Mouse (Mus musculus): ENCODE data around the gene Slc52a3.

Gene Slc52a3

DNA sequence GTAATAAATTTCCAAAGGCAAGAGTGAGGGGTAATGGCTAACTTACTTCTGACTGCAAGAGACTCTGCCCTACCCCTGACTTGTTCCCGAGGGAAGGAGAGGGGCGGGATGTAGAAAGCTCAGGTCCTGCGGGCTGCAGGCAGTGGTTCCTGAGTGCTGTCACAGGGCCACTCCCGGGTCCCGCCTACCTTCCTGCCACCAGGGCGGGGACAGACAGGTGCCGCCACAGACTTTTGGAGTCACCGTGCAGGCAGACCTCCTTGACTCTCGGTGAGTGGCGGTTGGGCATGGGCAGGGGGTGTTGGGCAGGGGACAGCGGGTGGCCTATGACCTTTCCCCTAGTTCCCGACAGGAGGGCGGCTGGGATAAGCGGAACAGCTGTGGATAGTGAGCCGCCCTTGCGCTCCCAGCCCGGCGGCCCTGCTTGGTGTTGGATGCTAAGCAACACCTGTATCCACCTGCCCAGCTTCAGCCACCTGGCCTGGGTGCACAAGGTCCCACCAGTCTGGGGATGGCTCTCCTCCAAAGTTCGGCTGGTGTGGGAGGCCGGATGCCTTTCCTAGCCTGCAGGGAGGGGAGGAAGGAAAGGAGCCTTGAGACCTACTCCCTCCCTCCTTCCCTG is 3.5 kb downstream of the Slc52a3 start:
- no peak for DNase-seq (ENCODE audit: low spot score in 2 of 2)

DNA sequence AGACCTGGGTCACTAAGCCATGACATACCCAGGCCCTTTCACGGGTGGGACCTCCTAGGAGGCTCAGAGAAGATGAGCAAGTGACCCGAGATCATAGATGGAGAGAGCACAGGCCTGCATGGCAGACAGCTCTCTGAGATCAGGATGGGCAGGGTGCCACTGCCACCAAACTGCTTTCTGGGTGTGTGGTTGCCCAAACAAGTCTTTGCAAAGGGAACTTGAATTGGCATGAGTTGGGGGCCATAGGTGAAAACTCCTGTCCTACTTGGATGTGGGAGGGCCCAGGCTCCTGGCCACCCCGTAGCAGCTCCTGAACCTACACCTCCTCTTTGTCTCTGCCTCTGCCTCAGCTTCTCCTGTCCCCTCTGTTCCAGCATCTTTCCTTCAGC is 4.0 kb downstream of the Slc52a3 start:
- no peak for DNase-seq (ENCODE audit: low spot score in 2 of 2)

DNA sequence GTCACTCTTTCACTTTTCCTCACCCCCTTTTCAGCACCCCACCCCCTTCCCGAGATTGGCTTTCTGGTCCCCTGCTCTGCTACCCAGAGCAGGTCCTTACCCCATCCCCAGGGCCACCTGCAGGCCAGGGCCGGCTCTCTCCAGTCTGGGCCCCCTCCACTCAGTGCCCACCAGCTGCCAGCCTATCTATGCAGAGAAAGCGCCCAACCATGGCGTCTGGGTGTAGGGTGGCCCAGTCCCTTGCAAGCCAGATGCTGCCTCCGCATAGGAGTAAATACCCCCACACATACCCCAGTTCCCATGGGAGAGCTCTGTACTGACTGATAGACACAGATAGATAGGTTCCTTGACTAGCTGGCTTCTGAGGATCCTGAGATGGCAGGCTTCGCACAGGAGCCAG is 4.4 kb downstream of the Slc52a3 start:
- DNase-seq (ENCODE audit: low spot score in 2 of 2) = no peak

DNA sequence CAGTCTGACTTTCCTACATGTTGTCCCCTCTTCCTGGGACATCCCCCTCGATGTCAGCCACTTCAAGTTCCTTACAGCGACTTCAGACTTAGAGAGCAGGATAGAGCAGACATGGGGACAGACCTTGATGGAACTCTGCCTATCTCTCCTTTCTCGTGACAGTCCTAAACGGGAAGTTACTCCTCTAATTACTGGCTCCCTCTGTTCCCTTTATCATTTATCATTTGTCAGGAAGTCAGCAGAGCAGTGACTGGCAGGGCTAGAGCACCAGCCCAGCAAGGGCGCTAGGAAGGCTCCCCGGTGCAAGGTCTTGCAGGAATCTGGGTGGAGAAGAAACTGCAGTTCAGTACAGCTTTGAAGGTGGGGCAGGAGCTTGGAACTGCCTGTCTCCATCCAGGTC is 6.2 kb downstream of the Slc52a3 start:
- no peak for DNase-seq (ENCODE audit: low spot score in 2 of 2)

DNA sequence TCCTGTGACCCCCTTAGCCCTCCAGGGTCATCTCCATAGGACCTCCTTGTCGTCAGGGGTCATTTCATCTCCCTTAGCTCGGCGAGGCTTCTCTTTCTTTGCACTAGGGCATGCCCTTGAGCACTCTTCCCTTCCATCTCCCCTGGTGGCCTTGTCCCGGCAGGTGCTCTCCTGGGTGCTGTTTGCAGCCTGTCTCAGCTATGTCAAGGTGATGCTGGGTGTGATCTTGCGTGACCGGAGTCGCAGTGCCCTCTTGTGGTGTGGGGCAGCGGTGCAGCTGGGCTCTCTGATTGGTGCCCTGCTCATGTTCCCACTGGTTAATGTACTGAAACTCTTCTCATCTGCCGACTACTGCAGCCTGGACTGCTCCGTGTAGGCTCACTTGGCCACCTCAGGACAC is 11.5 kb downstream of the Slc52a3 start:
- DNase-seq (ENCODE audit: low spot score in 2 of 2) = peak; percentile 49 to 57

DNA sequence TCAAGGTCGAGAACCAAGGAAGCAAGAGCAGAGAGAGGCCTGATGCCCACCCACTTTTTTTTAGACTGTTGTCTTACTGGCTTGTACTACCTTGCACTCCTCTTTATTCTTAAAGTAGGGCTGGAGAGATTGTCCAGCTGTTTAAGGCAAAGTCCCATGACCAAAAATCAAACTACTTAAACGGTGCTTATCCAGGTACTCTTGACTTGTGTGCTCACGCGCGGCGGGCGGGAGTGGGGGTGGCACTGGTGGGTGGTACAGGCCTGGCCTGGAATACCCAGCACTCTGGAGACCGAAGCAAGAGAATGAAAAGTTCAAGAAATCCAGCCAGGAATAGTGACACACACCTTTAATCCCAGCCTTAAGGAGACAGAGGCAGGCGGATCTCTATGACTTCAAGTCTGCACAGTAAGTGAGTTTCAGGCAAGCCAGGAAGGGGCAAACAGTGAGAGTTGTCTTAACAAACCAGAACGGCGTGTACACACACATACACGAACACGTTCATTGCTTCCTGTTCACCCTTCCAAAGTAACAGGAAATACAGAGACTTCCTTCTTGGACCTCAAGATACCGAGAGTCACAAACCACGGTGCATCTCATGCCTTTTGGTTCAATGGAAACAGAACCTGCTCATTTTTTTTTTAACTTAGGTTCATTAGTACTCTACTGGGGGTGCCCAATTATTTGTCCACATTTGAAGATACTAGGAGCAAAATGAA is 12.9 kb downstream of the Slc52a3 start:
- DNase-seq (ENCODE audit: low spot score in 2 of 2) = no peak

DNA sequence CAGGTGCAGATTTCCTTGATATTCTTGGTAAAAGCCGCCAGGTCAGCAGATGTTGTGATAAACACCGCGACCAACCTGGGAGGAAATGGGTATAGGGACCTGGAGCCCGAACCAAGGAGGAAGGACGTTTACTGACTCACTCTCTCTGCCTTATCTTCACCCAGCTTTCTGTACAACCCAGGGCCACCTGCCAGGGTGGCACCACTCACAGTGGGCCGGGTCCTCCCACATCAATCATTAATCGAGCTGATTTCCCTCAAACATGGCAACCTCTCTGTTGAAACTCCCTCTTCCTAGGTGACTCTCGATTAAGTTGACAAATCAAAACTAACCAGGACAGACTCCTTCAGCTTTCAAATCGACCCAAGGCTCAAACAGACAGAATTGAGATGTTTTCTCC is 13.9 kb downstream of the Slc52a3 start:
- no peak for DNase-seq (ENCODE audit: low spot score in 2 of 2)

DNA sequence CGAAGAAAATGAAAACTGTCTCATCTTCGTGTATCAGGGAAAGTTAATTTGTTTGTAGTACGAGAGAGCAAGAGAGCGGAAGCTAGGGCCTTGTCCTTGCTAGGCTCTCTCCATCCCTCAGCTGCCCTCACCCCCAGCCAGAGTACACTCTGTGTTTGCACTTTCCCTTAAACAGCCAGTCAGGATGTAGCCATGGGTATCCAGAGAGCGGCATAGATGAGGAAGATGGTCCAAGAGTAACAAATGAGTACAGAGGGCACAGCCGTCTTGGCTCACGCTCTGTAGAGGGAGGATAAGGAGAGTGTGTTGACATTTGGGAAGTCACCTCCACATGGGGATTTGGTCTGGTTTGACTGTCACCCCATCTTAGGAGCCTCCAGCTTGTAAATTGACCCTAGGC is 14.3 kb downstream of the Slc52a3 start:
- no peak for DNase-seq (ENCODE audit: low spot score in 2 of 2)

DNA sequence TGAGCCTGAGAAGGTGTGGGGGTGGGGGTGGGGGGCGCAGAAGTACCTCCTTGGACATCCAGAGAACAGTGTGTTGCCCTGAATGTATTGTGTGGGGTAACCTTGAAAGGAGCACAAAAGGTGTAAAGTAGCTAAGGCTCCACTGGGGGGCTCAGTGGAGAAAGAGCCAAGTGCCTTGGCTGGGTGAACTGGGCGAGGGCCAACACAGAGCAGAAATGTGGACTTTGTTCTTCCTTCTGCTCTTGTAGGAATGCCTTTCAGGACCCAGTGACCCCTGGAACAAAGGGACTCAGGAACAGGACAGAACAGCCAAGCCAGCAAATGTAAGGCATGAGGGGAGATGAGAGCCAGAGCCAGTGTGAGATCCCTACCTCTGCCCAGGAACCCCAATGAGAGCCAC is 15.4 kb downstream of the Slc52a3 start:
- no peak for DNase-seq (ENCODE audit: low spot score in 2 of 2)

DNA sequence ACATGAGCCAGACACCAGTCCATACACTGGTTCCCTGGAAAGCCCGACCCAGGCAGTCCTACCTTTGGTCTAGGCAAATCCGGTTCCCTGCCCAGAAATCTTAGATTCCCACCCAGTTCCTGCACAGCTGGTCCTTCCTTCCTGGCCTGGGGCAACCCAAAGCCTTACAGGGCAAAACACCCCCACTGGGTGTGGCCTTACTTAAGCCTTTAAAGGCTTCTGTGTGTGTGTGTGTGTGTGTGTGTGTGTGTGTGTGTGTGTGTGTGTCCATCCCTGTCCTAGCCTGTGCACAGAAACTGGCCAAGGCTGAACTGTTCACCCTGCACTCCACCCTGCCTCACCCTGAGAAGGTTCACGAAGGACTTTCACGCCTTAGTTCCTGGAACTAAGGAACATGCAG is 15.9 kb downstream of the Slc52a3 start:
- DNase-seq (ENCODE audit: low spot score in 2 of 2) = no peak

DNA sequence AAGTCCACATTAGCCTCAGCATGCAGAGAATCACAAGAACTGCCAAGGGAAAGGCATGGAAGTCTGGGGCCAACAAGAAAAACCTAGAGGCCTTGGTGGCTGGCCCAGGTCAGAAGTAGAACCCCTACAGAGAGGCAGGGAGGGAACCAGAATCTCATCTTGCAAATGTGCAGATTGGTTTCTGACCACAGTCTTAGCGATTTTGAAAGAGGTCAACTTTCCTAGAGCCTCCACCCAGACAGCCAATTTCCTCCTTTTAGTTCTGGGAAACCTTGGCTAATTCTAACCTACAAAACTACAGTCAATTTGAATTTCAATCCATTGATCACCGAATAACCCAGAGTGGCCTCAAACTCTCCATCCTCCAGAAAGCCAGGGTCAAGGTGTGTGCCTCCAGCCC is 16.4 kb downstream of the Slc52a3 start:
- DNase-seq (ENCODE audit: low spot score in 2 of 2) = no peak

DNA sequence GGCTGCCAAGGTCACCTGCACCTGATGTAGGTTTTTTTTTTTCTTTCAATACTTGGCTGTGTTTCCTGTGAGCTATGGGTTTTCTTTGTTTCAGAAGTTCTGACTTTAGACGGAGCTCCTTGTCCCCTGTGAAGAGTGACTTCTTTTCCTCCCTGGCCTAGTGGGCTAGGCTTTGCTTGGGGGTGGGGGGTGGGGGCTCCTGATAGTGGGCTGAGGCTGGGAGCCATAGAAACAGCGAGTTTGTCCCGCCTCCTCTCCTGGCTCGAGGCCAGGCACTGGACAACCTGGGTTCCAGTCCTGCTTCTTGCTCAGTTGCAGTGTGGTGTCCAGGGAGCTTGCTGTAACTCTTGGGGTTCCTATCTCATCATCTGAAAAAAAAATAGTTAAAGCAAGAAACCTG is 19.7 kb downstream of the Slc52a3 start:
- DNase-seq (ENCODE audit: low spot score in 2 of 2) = no peak

DNA sequence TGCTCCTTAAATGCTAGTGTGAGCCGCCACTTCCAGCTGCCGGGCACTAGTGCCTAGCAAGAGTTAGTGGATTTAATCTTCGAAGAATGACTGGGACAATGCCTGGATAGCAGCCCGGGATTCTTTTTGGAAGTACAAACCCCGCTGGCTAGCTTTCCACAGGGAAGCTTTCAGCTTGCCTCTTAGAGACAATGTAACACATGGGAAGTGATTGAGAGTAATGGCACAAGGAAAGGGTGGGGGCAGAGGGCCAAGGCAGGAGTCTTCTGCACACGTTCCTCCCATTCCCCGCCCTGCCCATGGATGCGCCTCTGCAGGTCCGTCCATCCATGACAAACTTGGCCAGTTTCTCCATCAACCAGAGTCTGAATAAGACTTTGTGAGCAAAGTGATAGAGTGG is 20.4 kb downstream of the Slc52a3 start:
- no peak for DNase-seq (ENCODE audit: low spot score in 2 of 2)

DNA sequence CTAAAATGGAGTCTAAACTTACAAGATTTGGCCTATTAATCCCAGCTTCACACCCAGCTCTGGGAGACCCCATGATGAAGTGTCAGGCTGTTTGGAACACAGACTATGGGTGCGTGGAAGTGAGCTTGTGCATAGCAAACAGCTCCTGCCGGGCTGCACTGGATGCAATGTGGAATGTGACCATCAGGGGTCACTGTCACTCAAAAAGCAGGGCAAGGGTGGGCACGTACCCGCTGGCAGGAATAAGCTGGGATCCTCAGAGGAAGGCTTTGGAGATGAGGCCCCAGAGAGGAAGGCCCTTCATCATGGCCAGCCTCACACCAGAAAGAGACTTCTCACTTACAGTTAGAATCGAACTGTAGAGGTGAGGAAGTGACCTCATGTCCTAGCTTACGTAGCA is 23.9 kb downstream of the Slc52a3 start:
- peak in 1 of 2 experiments; percentile 34 for DNase-seq (ENCODE audit: low spot score in 2 of 2)

DNA sequence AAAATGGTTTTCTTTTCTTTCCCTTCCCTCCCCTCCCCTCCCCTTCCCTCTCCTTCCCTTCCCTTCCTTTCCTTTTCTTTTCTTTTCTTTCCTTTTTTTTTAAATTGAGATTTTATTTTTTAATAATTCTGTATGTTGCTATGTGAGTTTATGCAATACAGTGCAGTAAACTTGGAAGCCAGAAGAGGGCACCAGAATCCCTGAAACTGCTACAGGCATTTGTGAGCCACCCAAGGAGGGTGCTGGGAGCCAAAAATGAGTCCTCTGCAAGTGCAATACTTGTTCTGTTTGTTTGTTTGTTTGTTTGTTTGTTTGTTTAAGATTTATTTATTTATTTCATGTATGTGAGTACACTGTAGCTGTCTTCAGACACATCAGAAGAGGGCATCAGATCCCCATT is 25.7 kb downstream of the Slc52a3 start:
- DNase-seq (ENCODE audit: low spot score in 2 of 2) = no peak

DNA sequence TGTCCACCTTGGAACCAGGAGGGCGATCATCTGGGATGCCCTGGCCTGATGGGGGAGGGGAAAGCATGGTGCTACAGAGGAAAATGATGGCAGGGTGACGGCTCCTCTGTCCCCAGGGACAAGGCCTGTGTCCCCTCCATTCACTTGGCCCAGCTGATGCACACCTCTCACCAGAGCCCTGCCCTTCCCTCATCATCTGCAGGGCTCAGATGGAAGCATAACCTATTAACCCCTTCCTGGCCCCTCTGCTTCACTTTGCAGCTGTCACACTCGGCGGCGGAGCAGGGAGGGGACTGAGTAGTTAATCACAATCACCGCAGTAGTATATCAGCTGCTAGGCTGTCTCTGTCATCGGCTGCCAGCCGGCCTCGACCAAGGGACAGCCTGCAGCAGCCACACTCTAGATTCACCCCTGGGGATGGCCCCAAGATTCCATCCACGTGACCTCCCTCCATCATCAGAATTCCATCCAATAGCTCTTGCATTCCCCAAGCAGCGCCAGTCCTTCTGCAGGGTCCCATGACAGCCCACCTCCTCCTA is 28.6 kb downstream of the Slc52a3 start:
- no peak for DNase-seq (ENCODE audit: low spot score in 2 of 2)

DNA sequence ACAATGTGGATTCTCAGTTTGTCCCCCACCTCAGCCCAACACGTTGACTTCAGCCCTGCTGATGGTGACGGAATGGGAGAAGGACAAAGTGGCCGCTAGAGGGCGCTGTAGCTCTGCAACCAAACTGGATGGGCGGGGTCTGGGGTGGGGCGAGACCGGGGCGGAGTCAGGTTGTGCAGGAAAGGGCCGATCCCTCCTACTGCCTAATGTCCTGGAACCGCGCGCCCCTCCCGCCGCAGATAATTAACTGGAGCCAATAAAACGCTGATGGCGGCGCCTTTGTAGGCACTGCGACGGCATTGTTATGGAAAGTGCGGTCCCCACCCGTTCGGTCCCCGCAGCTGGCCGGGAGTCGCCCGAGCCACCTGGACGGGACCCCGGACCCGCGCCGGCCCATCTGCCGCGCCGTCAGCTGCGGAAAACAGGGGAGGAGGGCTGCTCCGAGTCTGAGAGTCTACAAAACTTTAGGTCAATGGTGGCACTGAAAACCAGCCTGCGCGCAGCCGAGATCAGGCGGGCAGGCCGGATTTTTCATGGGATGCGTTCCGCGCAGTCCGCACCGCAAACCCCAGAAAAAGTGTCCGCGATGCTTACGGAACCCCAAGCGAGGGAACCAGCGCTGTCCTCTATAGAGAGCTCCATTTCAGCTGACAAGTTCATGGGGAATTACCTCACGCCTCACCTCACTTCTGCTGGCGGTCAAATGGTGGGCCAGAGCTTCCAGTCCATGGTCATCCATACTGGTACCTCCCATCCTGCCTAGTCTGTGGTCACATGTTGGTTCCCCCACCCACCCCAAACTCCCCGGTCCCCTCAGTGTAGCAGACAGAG is 33.2 kb downstream of the Slc52a3 start:
- peak; percentile 82 to 84 for DNase-seq (ENCODE audit: low spot score in 2 of 2)

DNA sequence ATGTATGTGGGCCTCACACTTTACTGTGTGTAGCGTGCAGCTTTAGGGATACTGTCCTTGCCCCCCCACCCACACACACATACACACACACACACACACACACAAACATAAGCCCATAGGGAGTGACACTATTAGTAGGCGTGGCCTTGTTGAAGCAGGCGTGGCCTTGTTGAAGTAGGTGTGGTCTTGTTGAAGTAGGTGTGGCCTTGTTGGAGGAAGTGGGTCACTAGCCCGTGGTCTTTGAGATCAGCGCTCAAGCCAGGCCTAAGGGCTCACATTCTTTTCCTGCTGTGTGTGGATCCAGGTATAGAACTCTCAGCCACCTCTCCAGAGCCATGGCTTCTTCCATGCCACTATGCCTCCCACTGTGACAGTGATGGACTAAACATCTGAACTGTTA is 34.7 kb downstream of the Slc52a3 start:
- no peak for DNase-seq (ENCODE audit: low spot score in 2 of 2)

DNA sequence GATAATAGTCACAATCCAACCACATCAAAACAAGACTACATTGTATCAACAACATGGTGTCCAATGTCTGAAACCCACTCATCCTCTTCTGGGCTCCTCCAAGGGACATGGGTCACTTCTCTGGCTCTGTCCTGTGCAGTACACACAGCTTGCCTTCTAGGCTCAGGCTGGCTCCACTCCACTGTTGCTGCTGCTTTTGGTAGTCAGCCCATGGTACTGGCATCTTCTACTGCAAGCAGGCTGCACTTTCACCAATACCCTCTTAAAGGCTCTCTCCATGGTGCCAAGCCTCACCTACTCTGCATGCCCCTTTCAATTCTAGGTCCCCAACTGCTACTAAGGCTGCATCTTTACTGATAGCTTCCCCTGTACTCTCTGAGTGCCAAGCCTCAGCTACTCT is 43.8 kb downstream of the Slc52a3 start:
- DNase-seq (ENCODE audit: low spot score in 2 of 2) = no peak

DNA sequence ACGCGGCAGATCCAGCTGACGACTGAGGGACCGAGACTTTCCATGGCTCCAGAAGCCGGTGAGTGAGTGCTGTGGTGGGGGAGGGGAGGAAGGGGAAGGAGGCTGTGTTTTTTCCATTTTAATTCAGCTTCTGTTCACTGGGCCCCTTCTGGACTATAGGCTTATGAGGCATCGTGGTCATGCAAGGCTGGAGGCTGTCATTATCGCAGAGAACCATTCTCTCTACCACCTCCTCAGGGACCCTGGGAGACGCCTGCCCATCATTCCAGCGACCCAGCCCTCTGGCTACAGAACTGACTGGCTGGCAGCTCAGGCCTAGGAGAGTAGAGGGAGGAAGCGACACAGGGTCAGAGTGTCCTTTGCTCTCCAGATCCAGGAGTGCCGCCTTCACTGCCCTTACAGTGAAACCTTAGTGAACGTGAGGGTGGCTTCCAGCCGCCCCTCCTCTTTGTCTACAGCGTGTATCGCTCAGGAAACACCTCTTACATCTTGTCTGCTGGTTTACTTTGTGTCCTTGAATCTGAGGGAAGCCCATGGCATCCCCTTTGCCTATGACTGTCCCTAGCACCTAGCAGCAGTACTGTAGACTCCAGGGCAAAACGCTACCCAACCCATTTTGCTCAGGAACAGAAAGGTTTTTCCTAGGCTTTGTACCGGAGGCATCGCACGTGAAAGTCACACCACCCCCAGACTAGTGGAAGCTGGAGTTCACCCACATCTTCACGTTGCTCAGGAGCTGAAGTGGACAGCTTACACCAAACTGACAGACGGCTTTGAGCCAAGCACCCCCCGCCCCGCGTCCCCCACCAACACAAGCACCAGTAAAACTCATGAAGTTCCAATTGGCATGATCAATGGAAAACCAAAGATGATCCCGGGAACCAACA is 51.0 kb downstream of the Slc52a3 start:
- no peak for DNase-seq (ENCODE audit: low spot score in 2 of 2)

Data from frontal cortex, postnatal 25 days (tissue).